Mouse (Mus musculus): ENCODE data around the gene Tor1aip2. TPM values are rescaled to one million over a fixed set of nuclear protein-coding genes. Genes with fewer than 3 reads are reported as not detected.
"Not testable (repeated sequence)": the region's sequence is repeated elsewhere in the genome, so short reads cannot be mapped to it uniquely, and the experiment has no call there.

Gene Tor1aip2
- total RNA-seq, 2 experiments from 2014 or later: 47.8 to 48.3 TPM

DNA sequence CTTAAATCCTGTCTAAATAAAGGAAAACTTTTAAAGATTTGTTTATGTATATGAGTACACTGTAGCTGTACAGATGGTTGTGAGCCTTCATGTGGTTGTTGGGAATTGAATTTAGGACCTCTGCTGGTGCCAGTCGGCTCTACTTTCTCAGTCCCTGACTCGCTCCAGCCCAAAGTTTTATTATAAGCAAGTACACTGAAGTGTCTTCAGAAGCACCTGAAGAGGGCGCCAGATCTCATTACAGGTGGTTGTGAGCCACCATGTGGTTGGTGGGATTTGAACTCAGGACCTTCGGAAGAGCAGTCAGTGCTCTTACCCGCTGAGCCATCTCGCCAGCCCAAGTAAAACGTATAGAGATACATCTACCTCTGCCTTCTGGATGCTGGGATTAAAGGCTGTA lies 4.8 kb downstream of the Tor1aip2 start:
- intact Hi-C loops (cut with DNase I); DNase-seq: not testable (repeated sequence)

- peak; percentile 77 to 90 for DNase-seq
- intact Hi-C loops (cut with DNase I): no loop called here
These were observed 5.7 kb downstream of the Tor1aip2 start for GRCm38 (mm10) chr1:156040731-156041401.

- intact Hi-C loops (cut with DNase I): no loop called here
- no peak for DNase-seq
These were observed 6.4 kb downstream of the Tor1aip2 start for GRCm38 (mm10) chr1:156041451-156042241.

GRCm38 (mm10) chr1:156042481-156042880 lies 7.3 kb downstream of the Tor1aip2 start:
- intact Hi-C loops (cut with DNase I): no loop called here
- DNase-seq: no peak

GRCm38 (mm10) chr1:156043027-156043426 lies 7.8 kb downstream of the Tor1aip2 start:
- DNase-seq: peak in 1 of 2 experiments; percentile 16
- intact Hi-C loops (cut with DNase I): no loop called here

- no peak for DNase-seq
- intact Hi-C loops (cut with DNase I): no loop called here
These were observed 9.0 kb downstream of the Tor1aip2 start for GRCm38 (mm10) chr1:156044211-156044611.

DNA sequence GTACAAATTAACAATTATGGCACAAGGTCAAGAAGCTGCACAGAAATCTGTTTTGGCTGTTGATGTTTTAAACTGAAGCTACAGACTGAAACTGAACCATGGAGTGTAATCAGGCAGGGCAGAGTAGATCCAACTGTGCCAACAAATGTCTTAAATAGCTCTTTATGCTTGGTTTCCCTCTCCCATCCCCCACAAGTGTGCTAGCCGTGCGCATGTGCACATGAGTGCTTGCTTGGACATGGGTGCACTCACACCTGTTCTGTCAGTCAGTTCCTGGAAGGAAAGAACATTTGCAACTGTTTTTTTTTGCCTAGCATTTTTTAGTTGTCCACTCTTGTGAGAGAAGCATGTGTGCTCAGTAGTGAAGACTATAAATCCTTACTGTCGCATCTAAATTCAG lies 11.5 kb downstream of the Tor1aip2 start:
- DNase-seq: peak; percentile 20 to 42
- intact Hi-C loops (cut with DNase I): no loop called here

DNA sequence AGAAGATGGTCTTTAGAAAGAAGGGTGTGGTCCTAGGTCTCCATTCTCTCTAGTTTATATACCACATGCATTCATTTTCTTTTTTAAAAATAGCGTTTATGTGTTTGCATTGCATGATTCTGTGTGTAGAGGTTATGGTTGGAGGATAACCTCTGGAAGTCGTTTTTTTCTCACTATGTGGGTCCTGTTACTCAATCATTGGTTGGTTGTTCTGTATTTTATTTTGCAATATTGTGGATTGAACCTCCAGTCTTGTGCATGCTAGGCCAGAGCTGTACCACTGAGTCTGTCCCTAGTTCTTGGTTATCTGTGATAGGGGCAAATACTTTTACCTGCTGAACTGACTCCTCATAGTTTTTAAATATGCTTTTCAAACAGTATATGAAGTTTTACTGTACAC lies 23.0 kb downstream of the Tor1aip2 start:
- intact Hi-C loops (cut with DNase I): no loop called here

GRCm38 (mm10) chr1:156062193-156062592 lies 27.0 kb downstream of the Tor1aip2 start:
- intact Hi-C loops (cut with DNase I): no loop called here
- no peak for DNase-seq

More for the DNA sequence above, 23.0 kb downstream of the Tor1aip2 start:
- no peak for DNase-seq

- intact Hi-C loops (cut with DNase I): no loop called here
- DNase-seq: no peak
These were observed 30.9 kb downstream of the Tor1aip2 start for GRCm38 (mm10) chr1:156066133-156066532.

DNA sequence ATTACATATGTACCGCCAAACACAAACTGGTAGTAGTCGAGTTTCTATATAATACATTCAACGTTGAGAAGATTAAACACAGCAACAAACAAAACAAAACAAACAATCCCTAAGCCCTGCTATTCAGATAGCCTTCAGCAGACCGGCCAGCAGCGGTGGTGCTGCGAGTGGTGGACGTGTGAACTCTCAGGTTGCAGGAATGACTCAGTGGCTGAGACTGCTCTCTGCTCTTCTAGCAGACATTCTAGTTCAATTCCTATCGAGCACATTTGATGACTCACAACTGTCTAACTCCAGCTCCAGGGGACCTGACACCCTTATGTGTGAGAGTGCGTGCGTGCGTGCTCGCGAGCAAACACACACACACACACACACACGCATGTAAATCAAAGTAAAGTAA lies 34.9 kb downstream of the Tor1aip2 start:
- intact Hi-C loops (cut with DNase I): loop anchor here (5.0 kb wide), 1 partner anchor 347 kb away; no protein-coding TSS in a partner anchor
- DNase-seq: no peak

DNA sequence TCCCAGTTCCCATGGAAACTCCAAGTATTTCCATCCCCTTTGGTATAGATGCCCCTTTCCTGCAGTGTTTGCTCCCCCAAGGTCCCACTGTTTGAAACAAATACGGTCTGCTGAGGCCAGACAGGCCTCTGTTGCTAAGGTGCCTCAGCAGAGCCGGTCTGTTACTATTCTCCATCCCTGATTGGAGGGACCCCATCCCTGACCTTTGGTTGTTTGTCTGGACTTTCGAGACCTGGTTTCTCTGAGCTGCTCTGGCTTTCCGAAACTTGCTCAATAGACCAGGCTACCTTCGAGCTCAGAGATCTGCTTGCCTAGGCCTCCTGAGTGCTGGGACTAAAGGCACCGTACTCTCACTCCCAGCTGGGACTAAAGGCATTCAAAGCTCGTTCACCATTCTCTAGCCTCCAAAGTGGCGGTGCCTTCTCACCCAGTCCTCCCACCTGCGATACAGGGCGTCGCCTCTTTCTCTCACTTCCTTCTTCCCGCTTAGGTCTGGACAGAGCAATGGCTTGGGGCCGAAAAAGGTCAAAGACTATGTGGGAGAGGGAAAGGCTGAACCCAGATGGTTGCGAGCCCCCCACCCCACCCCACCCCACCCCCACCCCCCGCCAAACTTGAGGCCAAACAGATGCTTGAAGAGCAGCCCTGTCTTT lies 38.1 kb downstream of the Tor1aip2 start:
- no peak for DNase-seq
- intact Hi-C loops (cut with DNase I): loop anchor here (5.0 kb wide), 1 partner anchor 344 kb away; no protein-coding TSS in a partner anchor

DNA sequence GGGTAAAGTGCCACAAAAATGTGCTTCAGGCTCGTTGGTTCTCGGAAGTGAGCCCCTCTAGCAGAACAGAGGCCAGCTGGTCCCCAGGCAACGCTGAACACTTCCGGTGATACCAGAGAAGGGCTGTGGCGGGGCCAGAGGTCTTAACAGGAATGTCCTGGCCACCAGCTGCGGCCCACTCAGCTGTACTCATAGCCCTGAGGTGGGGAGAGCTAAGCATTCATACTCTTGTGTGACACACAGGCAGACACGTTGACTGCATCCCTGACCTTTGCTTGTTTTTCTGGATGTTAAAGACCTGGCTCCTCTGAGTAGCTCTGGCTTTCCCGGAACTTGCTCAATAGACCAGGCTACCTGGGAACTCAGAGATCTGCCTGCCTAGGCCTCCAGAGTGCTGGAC lies 39.4 kb downstream of the Tor1aip2 start:
- intact Hi-C loops (cut with DNase I): loop anchor here (5.0 kb wide), 1 partner anchor 343 kb away; no protein-coding TSS in a partner anchor
- DNase-seq: peak in 1 of 2 experiments; percentile 11

GRCm38 (mm10) chr1:156076474-156076873 lies 41.3 kb downstream of the Tor1aip2 start:
- intact Hi-C loops (cut with DNase I): no loop called here
- no peak for DNase-seq

GRCm38 (mm10) chr1:156077655-156078054 lies 42.5 kb downstream of the Tor1aip2 start:
- no peak for DNase-seq
- intact Hi-C loops (cut with DNase I): no loop called here

GRCm38 (mm10) chr1:156084603-156085002 lies 49.4 kb downstream of the Tor1aip2 start:
- intact Hi-C loops (cut with DNase I): loop anchor here (1.0 kb wide), 1 partner anchor 156 kb away; no protein-coding TSS in a partner anchor
- DNase-seq: no peak

DNA sequence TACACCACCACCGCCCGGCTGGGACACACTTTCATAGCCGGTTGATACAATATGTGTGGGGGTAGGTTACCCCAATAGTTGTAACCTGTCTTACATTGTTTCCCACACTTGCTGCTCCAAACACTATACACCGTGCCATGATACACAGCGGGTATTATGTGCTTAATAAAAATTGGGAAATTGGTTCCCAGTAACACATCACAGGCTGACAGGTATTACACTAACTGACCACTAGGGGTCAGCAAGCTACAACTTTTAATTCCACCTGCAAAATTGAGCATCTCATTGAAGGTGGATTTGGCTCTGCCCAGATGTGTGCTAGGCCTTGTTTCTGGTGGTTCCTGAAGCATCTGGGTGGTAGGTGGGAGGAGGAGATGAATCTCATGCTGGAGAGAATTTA lies 50.6 kb downstream of the Tor1aip2 start:
- intact Hi-C loops (cut with DNase I): loop anchor here (1.0 kb wide), 2 partner anchors 144 to 155 kb away; no protein-coding TSS in a partner anchor
- no peak for DNase-seq

DNA sequence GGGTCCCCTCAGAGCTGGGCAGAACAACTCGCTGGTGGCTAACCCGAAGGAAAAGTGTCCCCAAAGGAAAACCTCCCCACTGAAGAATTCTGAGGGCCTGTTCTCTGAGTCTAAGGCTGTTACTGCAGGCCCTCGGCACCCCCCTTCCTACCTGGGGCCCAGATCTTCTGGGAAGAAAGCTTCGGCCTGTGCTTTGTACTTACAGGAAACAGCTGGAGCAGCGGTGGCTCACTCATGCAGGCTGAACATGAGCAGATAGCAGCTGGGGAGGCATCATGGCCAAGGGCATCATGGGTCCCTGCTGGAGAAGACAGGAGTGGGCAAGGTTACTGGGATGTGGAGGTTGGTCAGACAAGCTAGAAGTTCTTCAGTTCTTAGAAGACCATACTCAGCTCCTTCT lies 52.4 kb downstream of the Tor1aip2 start:
- intact Hi-C loops (cut with DNase I): no loop called here
- DNase-seq: no peak

DNA sequence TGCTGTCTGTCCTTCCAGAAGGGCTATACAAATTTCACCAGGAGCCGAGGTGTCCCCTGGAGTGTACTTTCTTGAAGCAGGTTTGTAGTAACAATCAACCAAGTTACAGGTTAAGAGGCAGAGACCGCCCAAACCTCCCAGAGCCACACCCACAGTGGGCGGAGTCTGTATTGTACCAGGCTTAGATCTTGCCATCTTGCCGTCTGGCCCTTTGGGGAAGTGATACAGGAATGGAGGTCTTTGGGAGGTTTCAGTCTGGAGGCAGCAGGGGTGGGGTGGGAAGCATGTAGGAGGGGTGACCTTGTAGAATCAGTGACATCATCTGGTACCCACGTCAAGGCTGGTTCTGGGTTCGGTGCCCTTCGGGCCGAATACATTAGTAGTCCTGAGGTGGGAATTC lies 54.4 kb downstream of the Tor1aip2 start:
- no peak for DNase-seq
- intact Hi-C loops (cut with DNase I): no loop called here

DNA sequence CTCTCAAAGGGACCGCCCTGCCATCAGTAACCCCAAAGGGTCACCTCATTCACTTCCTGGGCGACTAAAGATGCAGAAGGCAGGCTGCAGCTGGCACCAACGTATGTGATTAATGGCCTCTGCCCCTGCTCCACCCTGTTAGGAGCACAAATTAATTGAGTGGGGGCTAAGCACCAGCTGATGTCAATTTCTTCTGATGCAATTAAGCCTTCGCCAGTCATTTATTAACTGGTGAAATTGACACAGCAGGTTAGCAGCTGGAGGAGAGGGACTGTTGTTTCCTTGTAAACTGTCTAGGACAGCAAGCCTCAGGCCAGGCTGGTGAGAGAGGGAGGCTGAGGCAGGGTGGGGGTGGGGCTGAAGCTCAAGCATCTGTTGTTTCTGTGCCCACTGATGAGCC lies 54.8 kb downstream of the Tor1aip2 start:
- no peak for DNase-seq
- intact Hi-C loops (cut with DNase I): no loop called here

GRCm38 (mm10) chr1:156091811-156092210 lies 56.6 kb downstream of the Tor1aip2 start:
- DNase-seq: no peak
- intact Hi-C loops (cut with DNase I): no loop called here

Measured in gastrocnemius, postnatal 36 days (tissue).